Mouse (Mus musculus) megakaryocyte-erythroid progenitor cell, adult 5 weeks (primary cell): ENCODE results near the gene Ptgr1. TPM values are rescaled to one million over a fixed set of nuclear protein-coding genes. Genes with fewer than 3 reads are reported as not detected.

Source experiments
- polyA plus RNA-seq: library from polyadenylated mRNA; stranded (reverse); fragments of >175 nt; gene quantifications from 2 replicates; pipeline ENCODE4 v1.2.3, GENCODE M21; 2012

Gene Ptgr1
- 1.9 and 3.7 TPM in 2 replicates for polyA plus RNA-seq

GRCm38 (mm10) chr4:58986540-58987190 lies at the start of gene Ptgr1:
Gene Ptgr1 (minus strand): TSS chr4:58987119.

GRCm38 (mm10) chr4:59034918-59035785 lies 48.2 kb upstream of the Ptgr1 start, which contains the start of gene Gng10:
Gene Gng10 (plus strand): TSS chr4:59035088.

GRCm38 (mm10) chr4:59002948-59003805 lies 16.3 kb upstream of the Ptgr1 start, which contains the start of gene Gm20503:
Gene Gm20503 (plus strand): TSS chr4:59003210.

GRCm38 (mm10) chr4:58994762-58995161 lies 7.8 kb upstream of the Ptgr1 start, which contains the start of gene Dnajc25:
Gene Dnajc25 (plus strand): TSS chr4:58995062.

GRCm38 (mm10) chr4:58943420-58944205 lies 43.3 kb downstream of the Ptgr1 start, which contains the start of gene Zkscan16:
Gene Zkscan16 (plus strand): TSS chr4:58943628.

Other genes with a start within 250 kb of the Ptgr1 start
- not detected in 2 replicates for gene Olfr267, start 199.4 kb downstream of the Ptgr1 start, polyA plus RNA-seq
- gene Ecpas, start 74.4 kb downstream of the Ptgr1 start, polyA plus RNA-seq = 18.6 and 18.9 TPM in 2 replicates
- not detected in 2 replicates for gene Zkscan16, start 43.5 kb downstream of the Ptgr1 start, polyA plus RNA-seq
- gene Dnajc25, start 7.9 kb upstream of the Ptgr1 start, polyA plus RNA-seq = 7.1 and 8.0 TPM in 2 replicates
- gene Gm20503, start 16.1 kb upstream of the Ptgr1 start, polyA plus RNA-seq = not detected in 2 replicates
- gene Gng10, start 48.0 kb upstream of the Ptgr1 start, polyA plus RNA-seq = 25.9 and 33.7 TPM in 2 replicates
- not detected in 2 replicates for gene AI481877, start 151.9 kb upstream of the Ptgr1 start, polyA plus RNA-seq
- gene Ugcg, start 202.1 kb upstream of the Ptgr1 start, polyA plus RNA-seq = 29.5 and 34.8 TPM in 2 replicates